Mouse (Mus musculus) heart, adult 2 months (tissue): ENCODE measurements around the gene Acss2.

Source experiments
- CTCF ChIP-seq: fragments of 200-600 bp; IDR thresholded peaks from 2 replicates; pipeline ENCODE4 v1.8.1; 2022; ENCODE audit warnings: antibody characterized with exemption, mild to moderate bottlenecking, moderate library complexity
- POLR2A ChIP-seq: fragments of 200-500 bp; IDR thresholded peaks from 2 replicates; pipeline ENCODE4 v1.6.1; 2011; ENCODE audit warnings: mild to moderate bottlenecking, low read depth, low read length, control low read depth; ENCODE audit not compliant: insufficient read depth

- TF ChIP-seq CTCF: no peak
- TF ChIP-seq POLR2A: no peak
Observed at GRCm38 (mm10) chr2:155569223-155569807, 51.6 kb downstream of the Acss2 start.
